Mouse (Mus musculus): ENCODE results near the gene Igfbp6. TPM values are rescaled to one million over a fixed set of nuclear protein-coding genes. Genes with fewer than 3 reads are reported as not detected.

Gene Igfbp6
- polyA plus RNA-seq, 1 experiment from 2014 or later, result 2.6 TPM

- Histone ChIP-seq H3K4me3 (peak overlapping the region; percentile 7), H3K4me1 (peaks cover 60% of the 10 kb centered on the region), H3K9ac (no peak overlapping the region), H3K9me3 (no peaks in the 10 kb centered on the region), H3K27me3 (replicated peaks) (peaks cover 43% of the 10 kb centered on the region), H3K27ac (no peak overlapping the region), H3K4me2 (peak overlapping the region; percentile 20), H3K36me3 (replicated peaks) (no peaks in the 10 kb centered on the region)
- ATAC-seq (replicated peaks), result no peak
- WGBS, result 9% methylated on average over 14 of the region's 14 CpGs
These were observed 40.7 kb upstream of the Igfbp6 start for GRCm38 (mm10) chr15:102103371-102103946.

- WGBS, result 29% methylated on average over 12 of the region's 12 CpGs
- no peak overlapping the region for H3K27ac ChIP-seq
These were observed 40.1 kb upstream of the Igfbp6 start for GRCm38 (mm10) chr15:102103947-102104555.

GRCm38 (mm10) chr15:102105360-102105759, 38.8 kb upstream of the Igfbp6 start:
- WGBS, result 56% methylated on average over 5 of the region's 5 CpGs
- H3K9me3 ChIP-seq, result no peaks in the 10 kb centered on the region
- H3K4me1 ChIP-seq, result peaks cover 48% of the 10 kb centered on the region
- H3K27ac ChIP-seq, result no peak overlapping the region
- H3K36me3 ChIP-seq (replicated peaks), result no peaks in the 10 kb centered on the region
- H3K27me3 ChIP-seq (replicated peaks), result peaks cover 40% of the 10 kb centered on the region
- H3K4me2 ChIP-seq, result no peak overlapping the region
- H3K9ac ChIP-seq, result no peak overlapping the region
- ATAC-seq (replicated peaks), result no peak
- H3K4me3 ChIP-seq, result no peak overlapping the region

More at GRCm38 (mm10) chr15:102103947-102104555, 40.1 kb upstream of the Igfbp6 start:
- Histone ChIP-seq H3K4me1 (peaks cover 60% of the 10 kb centered on the region), H3K4me2 (peak overlapping the region; percentile 20), H3K9ac (no peak overlapping the region), H3K27me3 (replicated peaks) (peaks cover 43% of the 10 kb centered on the region), H3K36me3 (replicated peaks) (no peaks in the 10 kb centered on the region), H3K9me3 (no peaks in the 10 kb centered on the region), H3K4me3 (0 out of 2 replicates have a peak overlapping the region, but pooled peaks have one; percentile 7)
- no peak for ATAC-seq (replicated peaks)

- H3K27me3 ChIP-seq (replicated peaks), result peaks cover 36% of the 10 kb centered on the region
- H3K9me3 ChIP-seq, result no peaks in the 10 kb centered on the region
- H3K9ac ChIP-seq, result no peak overlapping the region
- no peak overlapping the region for H3K27ac ChIP-seq
- H3K4me3 ChIP-seq, result peak overlapping the region; percentile 37; the same call in 1 of the 2 replicates
- no peaks in the 10 kb centered on the region for H3K36me3 ChIP-seq (replicated peaks)
- ATAC-seq (replicated peaks), result no peak
- H3K4me1 ChIP-seq, result peaks cover 41% of the 10 kb centered on the region
- 25% methylated on average over 18 of the region's 18 CpGs for WGBS
- H3K4me2 ChIP-seq, result peak overlapping the region; percentile 58
These were observed 38.1 kb upstream of the Igfbp6 start for GRCm38 (mm10) chr15:102105764-102106730.

- H3K4me3 ChIP-seq, result peak overlapping the region; percentile 37
- peaks cover 36% of the 10 kb centered on the region for H3K27me3 ChIP-seq (replicated peaks)
- no peaks in the 10 kb centered on the region for H3K9me3 ChIP-seq
- peak; percentile 25 for ATAC-seq (replicated peaks)
- WGBS, result 8% methylated on average over 37 of the region's 38 CpGs
- H3K9ac ChIP-seq, result peak overlapping the region; percentile 38
- H3K4me1 ChIP-seq, result peaks cover 33% of the 10 kb centered on the region
- H3K27ac ChIP-seq, result no peak overlapping the region
- H3K36me3 ChIP-seq (replicated peaks), result no peaks in the 10 kb centered on the region
- peak overlapping the region; percentile 58 for H3K4me2 ChIP-seq
These were observed 37.3 kb upstream of the Igfbp6 start for GRCm38 (mm10) chr15:102106754-102107456.

- Histone ChIP-seq H3K27ac (no peak overlapping the region), H3K9ac (no peak overlapping the region), H3K36me3 (replicated peaks) (no peaks in the 10 kb centered on the region), H3K4me2 (peak overlapping the region; percentile 58), H3K27me3 (replicated peaks) (peaks cover 33% of the 10 kb centered on the region), H3K4me1 (peaks cover 31% of the 10 kb centered on the region), H3K9me3 (no peaks in the 10 kb centered on the region), H3K4me3 (no peak overlapping the region)
- 30% methylated on average over 13 of the region's 13 CpGs for WGBS
- no peak for ATAC-seq (replicated peaks)
These were observed 36.2 kb upstream of the Igfbp6 start for GRCm38 (mm10) chr15:102107689-102108573.

- H3K4me2 ChIP-seq, result no peak overlapping the region
- H3K9ac ChIP-seq, result no peak overlapping the region
- H3K4me1 ChIP-seq, result peaks cover 21% of the 10 kb centered on the region
- H3K27me3 ChIP-seq (replicated peaks), result peaks cover 33% of the 10 kb centered on the region
- no peak overlapping the region for H3K27ac ChIP-seq
- H3K36me3 ChIP-seq (replicated peaks), result no peaks in the 10 kb centered on the region
- H3K9me3 ChIP-seq, result no peaks in the 10 kb centered on the region
- no peak overlapping the region for H3K4me3 ChIP-seq
- WGBS, result 51% methylated on average over 18 of the region's 18 CpGs
- peak; percentile 12; the same call in 1 of the 2 replicates for ATAC-seq (replicated peaks)
These were observed 35.3 kb upstream of the Igfbp6 start for GRCm38 (mm10) chr15:102108651-102109525.

GRCm38 (mm10) chr15:102110271-102110670, 33.9 kb upstream of the Igfbp6 start:
- no peak overlapping the region for H3K4me3 ChIP-seq
- no peak for ATAC-seq (replicated peaks)
- WGBS, result 93% methylated on average over 7 of the region's 7 CpGs
- peaks cover 26% of the 10 kb centered on the region for H3K27me3 ChIP-seq (replicated peaks)
- no peaks in the 10 kb centered on the region for H3K9me3 ChIP-seq
- H3K27ac ChIP-seq, result no peak overlapping the region
- no peak overlapping the region for H3K9ac ChIP-seq
- peaks cover 19% of the 10 kb centered on the region for H3K4me1 ChIP-seq
- H3K36me3 ChIP-seq (replicated peaks), result no peaks in the 10 kb centered on the region
- no peak overlapping the region for H3K4me2 ChIP-seq

GRCm38 (mm10) chr15:102110701-102111494, 33.3 kb upstream of the Igfbp6 start:
- WGBS, result 73% methylated on average over 29 of the region's 29 CpGs
- H3K9ac ChIP-seq, result no peak overlapping the region
- no peak for ATAC-seq (replicated peaks)
- H3K9me3 ChIP-seq, result no peaks in the 10 kb centered on the region
- peaks cover 19% of the 10 kb centered on the region for H3K27me3 ChIP-seq (replicated peaks)
- H3K4me2 ChIP-seq, result no peak overlapping the region
- H3K27ac ChIP-seq, result no peak overlapping the region
- peaks cover 3% of the 10 kb centered on the region; the same call in 1 of the 2 replicates for H3K36me3 ChIP-seq (replicated peaks)
- H3K4me3 ChIP-seq, result no peak overlapping the region
- peaks cover 19% of the 10 kb centered on the region for H3K4me1 ChIP-seq

GRCm38 (mm10) chr15:102111495-102111829, 32.7 kb upstream of the Igfbp6 start:
- 76% methylated on average over 11 of the region's 11 CpGs for WGBS
- peaks cover 19% of the 10 kb centered on the region for H3K4me1 ChIP-seq
- no peak for ATAC-seq (replicated peaks)

More at GRCm38 (mm10) chr15:102111495-102111829, 32.7 kb upstream of the Igfbp6 start:
- Histone ChIP-seq H3K9me3 (no peaks in the 10 kb centered on the region), H3K27ac (no peak overlapping the region), H3K9ac (no peak overlapping the region), H3K4me3 (no peak overlapping the region), H3K4me2 (no peak overlapping the region), H3K36me3 (replicated peaks) (peaks cover 8% of the 10 kb centered on the region; the same call in 1 of the 2 replicates), H3K27me3 (replicated peaks) (peaks cover 14% of the 10 kb centered on the region)

All from midbrain, embryonic 15.5 days (tissue).